Mouse (Mus musculus): Measurements from ENCODE around the gene C1qtnf6.

Gene C1qtnf6

GRCm38 (mm10) chr15:78515759-78516158 lies 15.5 kb downstream of the C1qtnf6 start:
- WGBS, result 71% methylated on average over 6 of the region's 6 CpGs

DNA sequence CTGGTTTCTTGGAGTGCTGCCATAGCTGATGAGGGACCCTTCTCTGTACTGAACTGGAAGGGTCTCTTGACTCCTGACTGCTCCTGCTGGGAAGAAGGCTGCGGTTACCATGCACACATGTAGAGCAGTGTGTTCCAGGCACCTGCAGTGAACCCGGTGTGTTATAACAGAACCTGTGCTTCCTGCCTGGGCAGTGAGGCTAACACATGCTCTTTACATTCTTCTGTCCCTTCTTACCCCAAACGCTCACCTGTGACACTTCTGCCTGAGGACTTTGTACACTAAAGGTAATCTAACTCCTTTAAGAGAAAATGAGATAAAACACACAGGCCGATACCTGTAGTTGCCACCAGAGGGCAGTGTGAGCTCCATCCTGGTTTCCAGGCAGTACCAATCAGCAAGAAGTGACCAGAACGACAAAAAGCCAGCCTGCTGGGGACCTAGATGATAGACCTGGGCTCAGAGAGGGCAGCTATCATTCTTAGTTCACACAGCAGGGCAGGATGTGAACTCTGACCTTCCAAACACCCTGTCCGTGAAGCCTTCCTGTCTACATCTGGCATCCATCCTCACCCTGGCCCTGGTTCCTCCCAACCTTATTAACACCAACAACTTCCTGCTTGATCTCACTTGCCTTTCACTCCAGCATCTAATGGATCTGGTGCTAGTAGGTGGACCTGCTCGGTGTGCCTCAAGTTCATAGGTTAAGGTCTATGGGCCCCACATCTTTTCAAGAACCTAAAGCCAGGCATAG lies 16.6 kb downstream of the C1qtnf6 start:
- WGBS, result 28% methylated on average over 7 of the region's 7 CpGs

DNA sequence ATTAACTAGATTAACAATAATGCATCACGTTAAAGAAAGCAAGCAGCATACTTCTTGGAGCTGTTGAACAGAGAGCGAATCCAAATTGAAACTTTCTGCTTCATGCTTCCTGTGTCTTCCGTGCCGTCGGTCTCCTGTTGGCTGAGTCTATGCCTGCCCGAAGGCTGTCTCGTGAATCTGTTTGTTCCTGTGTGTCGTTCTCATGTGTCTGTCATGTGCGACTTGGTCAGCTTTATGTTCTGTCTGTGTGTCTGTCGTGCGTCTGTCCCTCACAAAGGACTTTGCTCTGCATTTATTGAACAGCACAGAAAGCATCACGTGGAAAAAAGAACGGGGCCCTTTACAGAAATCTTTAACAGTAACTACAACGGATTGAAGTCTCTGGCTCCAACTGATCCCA lies 18.2 kb downstream of the C1qtnf6 start:
- 89% methylated on average over 14 of the region's 14 CpGs for WGBS

DNA sequence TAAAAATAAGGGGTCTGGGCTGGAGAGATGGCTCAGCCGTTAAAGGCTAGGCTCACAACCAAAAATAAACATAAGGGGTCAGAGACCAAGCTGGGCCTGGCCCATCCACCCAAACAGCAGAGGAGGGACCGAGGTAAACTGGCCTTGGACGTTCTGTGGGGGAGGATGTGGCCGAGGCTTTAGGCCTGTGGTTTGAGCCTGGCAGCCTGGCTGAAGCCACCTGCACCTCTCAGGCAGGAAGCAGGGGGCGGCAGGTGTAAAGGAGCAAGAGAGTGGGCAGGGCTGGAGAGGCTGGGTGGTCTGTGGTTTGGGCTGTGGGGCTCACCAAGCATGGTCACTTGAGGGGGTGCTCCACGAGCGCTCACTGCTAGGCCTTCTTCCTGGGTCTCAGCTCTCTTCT lies 19.3 kb downstream of the C1qtnf6 start:
- WGBS, result 85% methylated on average over 7 of the region's 7 CpGs

GRCm38 (mm10) chr15:78510736-78511135 lies 20.5 kb downstream of the C1qtnf6 start:
- WGBS, result 77% methylated on average over 6 of the region's 6 CpGs

GRCm38 (mm10) chr15:78510121-78510576 lies 21.1 kb downstream of the C1qtnf6 start:
- 73% methylated on average over 8 of the region's 8 CpGs for WGBS

DNA sequence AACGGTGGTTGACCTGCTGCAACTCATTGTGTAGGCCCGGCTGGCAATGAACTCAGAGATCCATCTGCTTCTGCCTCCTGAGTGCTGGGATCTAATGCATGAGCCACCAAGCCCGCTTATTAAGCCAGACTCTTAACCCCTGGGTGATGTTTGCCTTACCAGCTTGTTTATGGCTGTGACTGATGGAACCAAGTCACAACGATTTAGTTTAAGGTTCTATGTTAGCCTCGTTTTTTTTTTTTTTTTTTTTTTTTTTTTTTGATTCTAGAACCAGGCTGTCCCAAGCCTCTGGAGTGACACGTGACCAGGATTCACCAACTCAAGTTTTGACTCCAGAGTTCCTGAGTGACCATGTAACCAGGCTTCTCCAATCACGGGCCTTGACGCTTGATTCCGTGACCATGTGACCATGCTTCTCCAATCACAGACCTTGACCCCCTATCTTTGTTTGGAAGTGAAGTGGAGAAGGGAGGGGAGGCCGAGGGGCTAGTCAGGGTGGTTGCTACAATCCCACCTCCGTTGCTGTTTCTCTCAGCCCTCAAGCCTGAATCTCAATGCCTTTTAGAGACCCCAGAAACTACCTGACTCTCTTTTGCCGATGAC lies 21.8 kb downstream of the C1qtnf6 start:
- 64% methylated on average over 12 of the region's 12 CpGs for WGBS

DNA sequence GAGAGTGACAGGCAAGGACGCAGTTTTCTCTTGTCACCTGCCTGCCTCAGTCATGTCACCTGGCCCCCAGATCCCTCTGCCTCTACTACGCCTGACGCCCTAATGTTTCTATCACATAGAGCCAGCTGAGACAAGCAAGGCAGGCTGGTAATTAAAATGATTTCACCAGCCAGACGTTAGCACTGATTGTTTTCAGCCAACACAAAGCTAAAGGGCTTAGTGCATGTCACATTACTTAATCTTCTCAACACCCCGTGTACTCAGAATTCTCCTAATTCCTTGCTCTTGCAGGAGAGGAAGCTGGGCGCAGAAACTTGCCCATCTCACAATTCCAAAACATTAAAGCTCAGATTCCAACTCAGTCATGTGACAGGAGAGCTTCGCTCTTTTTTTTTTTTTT lies 22.8 kb downstream of the C1qtnf6 start:
- WGBS, result 79% methylated on average over 7 of the region's 7 CpGs

- 88% methylated on average over 3 of the region's 3 CpGs for WGBS
Measured at GRCm38 (mm10) chr15:78505541-78505940, 25.7 kb downstream of the C1qtnf6 start.

DNA sequence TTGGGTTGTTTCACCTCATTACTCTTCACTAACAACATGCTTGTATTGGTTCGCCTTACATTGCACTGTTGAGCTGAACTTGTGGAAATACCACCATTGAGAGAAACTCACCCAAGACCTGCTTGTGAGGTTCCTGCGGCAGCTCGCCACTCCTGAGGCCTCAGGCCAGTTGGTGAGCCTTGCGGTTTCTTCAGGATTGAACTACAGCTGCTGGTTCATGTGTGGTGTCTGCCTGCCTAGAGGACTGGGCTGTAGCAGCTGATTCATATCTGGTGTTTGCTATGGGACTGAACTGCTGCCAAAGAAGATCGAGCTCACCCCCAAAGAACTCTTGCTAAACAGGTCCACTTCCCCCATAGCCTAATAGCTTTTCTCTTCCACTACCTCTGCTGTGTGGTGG lies 26.4 kb downstream of the C1qtnf6 start:
- 92% methylated on average over 5 of the region's 5 CpGs for WGBS

DNA sequence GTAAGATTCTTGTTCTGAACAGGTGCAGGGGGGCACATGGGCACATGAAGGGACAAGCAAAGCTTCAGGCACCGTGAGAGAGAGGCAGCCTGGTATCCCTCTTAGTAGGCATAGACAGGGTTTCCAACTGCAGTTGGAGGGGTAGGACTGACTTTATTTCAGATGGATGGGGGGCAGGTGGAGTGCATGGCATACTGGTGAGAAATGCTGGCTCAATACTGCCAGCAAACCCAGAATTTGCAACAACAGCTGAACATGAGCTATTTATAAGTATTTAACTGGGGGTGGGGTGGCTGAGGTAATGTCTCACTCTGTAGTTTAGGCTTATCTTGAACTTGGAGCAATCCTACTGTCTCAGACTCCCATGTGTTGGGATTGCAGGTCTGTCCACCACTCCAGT lies 27.2 kb downstream of the C1qtnf6 start:
- 70% methylated on average over 1 of the region's 1 CpGs for WGBS

GRCm38 (mm10) chr15:78502437-78503132 lies 28.6 kb downstream of the C1qtnf6 start:
- WGBS, result 85% methylated on average over 18 of the region's 18 CpGs

- WGBS, result 88% methylated on average over 11 of the region's 11 CpGs
Measured at GRCm38 (mm10) chr15:78494968-78495406, 36.2 kb downstream of the C1qtnf6 start, which contains the start of gene Il2rb. Gene Il2rb (minus strand): TSS chr15:78495271.

DNA sequence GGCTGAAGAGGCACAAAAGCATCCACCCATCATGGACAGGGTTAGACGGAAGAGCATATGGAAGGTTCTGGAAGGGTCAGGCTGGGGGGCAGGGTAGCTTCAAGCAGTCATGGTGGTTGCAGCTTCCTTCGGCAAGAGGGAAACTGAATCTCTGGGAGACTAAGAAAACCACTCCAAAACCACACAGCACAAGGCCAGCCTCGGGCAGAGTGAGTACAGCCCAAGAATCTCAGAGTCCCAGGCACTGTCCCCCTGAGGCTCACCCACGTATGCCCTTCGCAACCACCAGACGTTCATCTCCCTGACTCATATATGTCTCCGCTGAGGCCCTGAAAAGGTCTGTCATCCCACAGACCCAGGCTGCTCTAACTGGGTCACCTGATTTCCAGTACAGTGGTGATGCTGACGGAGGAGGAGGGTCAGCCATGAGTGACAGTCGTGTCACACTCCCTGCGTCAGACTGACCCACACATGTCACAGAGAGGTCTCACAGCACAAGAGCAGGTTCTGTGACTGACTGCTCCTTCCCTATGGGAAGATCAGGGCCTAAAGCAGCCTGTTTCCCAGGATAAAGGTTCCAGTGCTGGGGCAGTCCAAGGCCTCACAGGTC lies 37.7 kb downstream of the C1qtnf6 start:
- WGBS, result 79% methylated on average over 10 of the region's 10 CpGs

DNA sequence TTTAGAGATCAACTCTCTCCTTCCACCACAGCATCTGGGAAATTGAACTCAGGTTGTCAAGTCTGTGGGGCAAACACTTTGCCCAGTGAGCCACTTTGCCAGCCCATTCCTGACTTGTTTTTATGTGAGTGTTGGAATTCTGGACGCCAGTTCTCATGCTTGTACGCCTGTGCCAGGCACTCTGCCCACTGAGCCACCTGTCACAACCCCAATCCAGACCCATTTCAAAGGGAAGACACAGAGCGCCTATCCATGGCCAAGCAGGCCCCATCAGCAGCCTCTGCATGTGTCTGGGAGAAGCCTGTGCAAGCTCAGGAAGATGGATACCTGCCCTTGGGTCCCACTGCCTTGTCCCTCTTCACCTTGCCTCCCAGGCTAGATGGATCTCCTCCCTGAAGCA lies 39.9 kb downstream of the C1qtnf6 start:
- WGBS, result 81% methylated on average over 3 of the region's 3 CpGs

DNA sequence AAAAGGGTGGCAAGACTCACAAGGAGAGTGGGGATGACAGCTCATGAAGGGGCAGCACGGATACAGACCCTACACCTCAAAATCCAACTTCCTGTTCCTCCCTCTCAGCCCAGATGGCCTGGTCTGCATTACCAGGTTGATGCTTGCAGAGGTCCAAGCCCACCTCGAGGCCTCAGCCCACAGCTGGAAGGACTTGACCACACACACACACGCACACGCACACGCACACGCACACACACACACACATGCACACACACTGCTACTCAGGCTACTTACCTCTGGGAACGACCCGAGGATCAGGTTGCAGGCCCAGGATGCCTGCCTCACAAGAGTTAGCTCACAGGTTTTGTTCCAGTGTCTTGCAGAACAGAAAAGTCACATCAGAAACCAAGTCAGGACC lies 41.3 kb downstream of the C1qtnf6 start:
- WGBS, result 83% methylated on average over 8 of the region's 8 CpGs

DNA sequence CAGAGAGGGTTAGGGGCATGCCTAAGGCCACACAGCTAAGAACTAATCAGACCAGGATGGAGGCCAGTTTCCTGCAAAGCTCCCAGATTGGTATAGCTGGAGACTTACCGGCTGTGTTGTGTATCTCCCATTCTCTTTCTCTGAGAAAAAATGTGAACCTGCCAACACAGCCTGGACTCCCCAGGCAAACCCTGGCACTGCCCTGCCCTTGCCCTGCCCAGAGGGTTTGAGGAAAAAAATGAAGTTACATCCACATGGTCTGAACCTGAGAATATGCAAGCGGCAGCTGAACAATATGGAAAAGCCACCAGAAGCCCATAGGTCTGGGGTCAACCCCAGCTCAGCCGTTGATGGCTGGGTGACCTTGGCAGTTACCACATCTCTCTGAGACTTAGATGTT lies 42.0 kb downstream of the C1qtnf6 start:
- 86% methylated on average over 3 of the region's 3 CpGs for WGBS

DNA sequence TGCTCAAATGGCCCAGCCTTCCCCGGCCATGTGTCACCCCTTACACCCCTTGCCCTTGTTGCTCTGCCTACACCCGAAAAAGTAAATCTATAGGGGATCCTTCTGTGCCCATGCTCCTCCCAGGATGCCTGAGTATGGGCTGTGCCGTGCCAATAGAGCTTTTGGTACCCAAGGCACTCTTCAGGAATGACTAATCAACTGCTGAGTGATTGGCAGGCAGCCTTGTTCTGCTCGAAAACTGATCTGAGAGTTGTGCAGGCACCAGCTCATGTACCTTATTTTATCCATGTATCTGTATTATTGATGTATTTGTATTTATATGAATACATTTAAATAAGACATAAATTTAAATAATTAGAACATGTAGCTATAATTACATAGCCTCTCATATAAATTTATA lies 44.1 kb downstream of the C1qtnf6 start:
- WGBS, result 56% methylated on average over 4 of the region's 4 CpGs

- WGBS, result 72% methylated on average over 1 of the region's 1 CpGs
Measured at GRCm38 (mm10) chr15:78486564-78486963, 44.7 kb downstream of the C1qtnf6 start.

- WGBS, result 75% methylated on average over 4 of the region's 4 CpGs
Measured at GRCm38 (mm10) chr15:78483311-78483710, 47.9 kb downstream of the C1qtnf6 start.

GRCm38 (mm10) chr15:78482518-78482917 lies 48.7 kb downstream of the C1qtnf6 start:
- WGBS, result 76% methylated on average over 3 of the region's 3 CpGs

DNA sequence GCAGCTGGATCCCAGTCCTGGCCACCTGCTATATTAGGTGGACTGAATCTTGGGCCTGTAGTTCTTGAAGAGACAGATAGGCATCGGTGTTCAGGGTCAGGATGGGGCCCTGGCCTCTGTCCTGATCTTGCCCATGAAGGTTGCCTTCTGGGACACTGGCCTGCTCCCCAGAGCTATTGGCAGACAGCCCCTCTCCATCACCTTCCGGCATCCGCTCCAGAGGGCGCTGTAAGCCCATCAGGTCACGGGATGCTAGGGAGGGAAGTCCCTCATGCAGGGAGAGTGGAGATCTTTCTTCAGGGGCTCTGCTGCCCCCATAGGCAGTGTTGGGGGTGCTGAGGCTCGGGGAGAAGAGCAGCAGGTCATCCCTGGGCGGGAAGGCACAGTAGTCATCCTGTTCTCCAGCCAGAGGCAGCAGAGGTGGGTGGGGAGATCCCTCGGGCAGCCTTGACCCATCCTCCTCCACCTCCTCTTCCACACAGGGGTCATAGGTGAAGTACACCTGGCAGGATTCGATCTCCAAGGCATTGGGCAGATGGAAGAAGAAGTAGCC lies 49.7 kb downstream of the C1qtnf6 start:
- 68% methylated on average over 9 of the region's 9 CpGs for WGBS

All from cerebral cortex, adult 2 months (tissue).